Mouse (Mus musculus) hindbrain, embryonic 15.5 days (tissue): ENCODE data around the gene Rps6ka5. TPM values are rescaled to one million over a fixed set of nuclear protein-coding genes. Genes with fewer than 3 reads are reported as not detected.

ENCODE experiments used
- ATAC-seq: fragments of 200-750 bp; cut with Nextera tagmentation; 2 replicates; pipeline ENCODE4 v1.8.0; 2017; ENCODE audit warnings: low read depth, moderate number of reproducible peaks, moderate TSS enrichment; ENCODE audit not compliant: low FRiP score
- H3K27ac ChIP-seq: fragments of 300-500 bp; sonication (generic); replicated peaks from 2 replicates; pipeline ENCODE4 v1.5.1; 2015; ENCODE audit warnings: mild to moderate bottlenecking, inconsistent platforms
- H3K27me3 ChIP-seq: fragments of 300-500 bp; sonication (generic); 2 replicates; pipeline ENCODE4 v1.6.1; 2015; ENCODE audit warnings: control low read depth, inconsistent platforms
- H3K36me3 ChIP-seq: fragments of 300-500 bp; sonication (generic); 2 replicates; pipeline ENCODE4 v1.6.1; 2015; ENCODE audit warnings: control low read depth, inconsistent platforms
- H3K4me1 ChIP-seq: fragments of 300-500 bp; sonication (generic); replicated peaks from 2 replicates; pipeline ENCODE4 v1.6.1; 2015; ENCODE audit warnings: control low read depth, inconsistent platforms
- H3K4me2 ChIP-seq: fragments of 300-500 bp; sonication (generic); 2 replicates; pipeline ENCODE4 v1.6.1; 2015; ENCODE audit warnings: moderate library complexity, mild to moderate bottlenecking, inconsistent platforms
- H3K4me3 ChIP-seq: fragments of 300-500 bp; sonication (generic); 2 replicates; pipeline ENCODE4 v1.5.1; 2015; ENCODE audit warnings: mild to moderate bottlenecking, inconsistent platforms
- H3K9ac ChIP-seq: fragments of 300-500 bp; sonication (generic); 2 replicates; pipeline ENCODE4 v1.6.1; 2015; ENCODE audit warnings: inconsistent platforms
- H3K9me3 ChIP-seq: fragments of 300-500 bp; sonication (generic); 2 replicates; pipeline ENCODE4 v1.6.1; 2016; ENCODE audit warnings: control low read depth, inconsistent platforms
- WGBS: fragments of 180-500 bp; shearing (Covaris S2); methylation state at CpG from one replicate; pipeline ENCODE4 v1.1.7; 2015; 5-methylcytosine and 5-hydroxymethylcytosine counted together
- polyA plus RNA-seq: library from polyadenylated mRNA; unstranded; fragments of >200 nt; fragmentation: Nextera tagmentation; extraction: Ambion mirVana; gene quantifications from 2 replicates; pipeline ENCODE4 v1.2.1, GENCODE M21; 2015

Rps6ka5 gene
- polyA plus RNA-seq, 1 experiment from 2014 or later: 6.8 TPM

DNA sequence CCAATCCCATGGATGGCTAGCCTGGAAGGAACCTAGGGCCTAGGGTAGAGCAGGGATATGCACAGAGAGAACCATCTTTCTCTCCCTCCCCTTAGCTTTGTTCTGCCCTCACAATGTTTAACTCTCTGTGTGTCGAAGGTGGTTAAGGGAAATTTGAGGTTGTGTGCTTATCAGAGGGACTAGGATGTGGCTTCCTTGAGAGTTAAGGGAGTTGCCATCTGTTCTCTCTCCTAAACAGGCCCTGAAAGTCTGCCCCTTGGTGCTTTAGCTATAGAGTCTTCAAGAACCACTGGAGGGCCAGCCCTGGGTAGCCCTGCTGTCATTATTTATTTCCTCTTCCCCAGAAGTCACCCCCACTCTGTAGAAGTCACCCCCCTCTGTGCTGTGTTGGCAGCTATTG, 26.2 kb upstream of the Rps6ka5 start:
- WGBS: 50% methylated on average over 1 of the region's 1 CpGs

DNA sequence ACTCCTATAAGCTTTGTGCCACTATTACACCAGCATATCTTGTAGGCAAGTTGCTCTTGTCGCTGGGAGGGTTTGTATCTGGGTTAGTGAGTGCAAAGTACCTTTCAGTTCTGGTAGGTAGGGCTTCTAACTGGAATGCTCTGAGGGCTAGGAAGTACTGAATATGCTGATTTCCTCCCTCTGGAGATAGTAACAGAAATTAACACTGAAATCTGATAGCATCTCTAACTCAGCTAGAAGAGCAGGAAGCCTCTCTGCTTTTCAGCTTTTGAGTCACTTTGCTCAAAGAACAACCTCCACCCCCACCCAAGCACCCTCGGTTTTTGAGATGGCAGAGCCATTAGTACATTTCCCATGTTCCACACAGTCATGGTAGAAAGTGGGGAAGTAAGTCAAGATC, 15.7 kb upstream of the Rps6ka5 start:
- H3K27me3 ChIP-seq: no peaks in the 10 kb centered on the region
- no peaks in the 10 kb centered on the region for H3K36me3 ChIP-seq
- WGBS: 83% methylated on average over 2 of the region's 2 CpGs
- H3K4me3 ChIP-seq: no peak overlapping the region
- no peak overlapping the region for H3K4me2 ChIP-seq
- H3K27ac ChIP-seq: no peak overlapping the region
- no peaks in the 10 kb centered on the region for H3K4me1 ChIP-seq
- H3K9me3 ChIP-seq: no peaks in the 10 kb centered on the region
- no peak overlapping the region for H3K9ac ChIP-seq
- no peak for ATAC-seq

More for the DNA sequence above, 26.2 kb upstream of the Rps6ka5 start:
- H3K4me2 ChIP-seq: no peak overlapping the region
- no peak for ATAC-seq
- H3K9ac ChIP-seq: no peak overlapping the region
- no peaks in the 10 kb centered on the region for H3K36me3 ChIP-seq
- no peaks in the 10 kb centered on the region for H3K4me1 ChIP-seq
- no peak overlapping the region for H3K4me3 ChIP-seq
- H3K27me3 ChIP-seq: no peaks in the 10 kb centered on the region
- H3K27ac ChIP-seq: no peak overlapping the region
- H3K9me3 ChIP-seq: no peaks in the 10 kb centered on the region

DNA sequence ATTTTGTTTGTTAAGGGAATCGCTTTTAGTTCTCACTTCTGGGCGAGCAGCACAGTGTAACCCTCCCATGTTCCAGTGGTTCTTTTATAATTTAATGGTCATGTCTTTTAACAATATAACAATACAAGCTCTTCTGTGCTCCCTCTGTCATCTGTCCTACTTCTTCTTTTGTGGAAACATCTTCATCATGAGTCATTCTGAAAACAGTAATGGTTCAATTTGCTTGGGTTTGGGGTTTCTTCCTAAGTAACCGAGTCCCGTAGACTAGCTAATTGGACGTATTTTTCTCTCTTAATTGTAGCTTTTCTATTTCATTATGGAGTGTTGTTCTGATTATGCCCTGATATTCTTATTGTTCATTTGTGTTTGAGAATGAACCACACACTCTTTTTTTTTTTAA, 13.5 kb upstream of the Rps6ka5 start:
- Histone ChIP-seq H3K27ac (no peak overlapping the region), H3K9ac (no peak overlapping the region), H3K4me3 (no peak overlapping the region), H3K4me1 (no peaks in the 10 kb centered on the region), H3K9me3 (no peaks in the 10 kb centered on the region), H3K27me3 (no peaks in the 10 kb centered on the region), H3K36me3 (no peaks in the 10 kb centered on the region), H3K4me2 (no peak overlapping the region)
- ATAC-seq: no peak
- 94% methylated on average over 5 of the region's 5 CpGs for WGBS

DNA sequence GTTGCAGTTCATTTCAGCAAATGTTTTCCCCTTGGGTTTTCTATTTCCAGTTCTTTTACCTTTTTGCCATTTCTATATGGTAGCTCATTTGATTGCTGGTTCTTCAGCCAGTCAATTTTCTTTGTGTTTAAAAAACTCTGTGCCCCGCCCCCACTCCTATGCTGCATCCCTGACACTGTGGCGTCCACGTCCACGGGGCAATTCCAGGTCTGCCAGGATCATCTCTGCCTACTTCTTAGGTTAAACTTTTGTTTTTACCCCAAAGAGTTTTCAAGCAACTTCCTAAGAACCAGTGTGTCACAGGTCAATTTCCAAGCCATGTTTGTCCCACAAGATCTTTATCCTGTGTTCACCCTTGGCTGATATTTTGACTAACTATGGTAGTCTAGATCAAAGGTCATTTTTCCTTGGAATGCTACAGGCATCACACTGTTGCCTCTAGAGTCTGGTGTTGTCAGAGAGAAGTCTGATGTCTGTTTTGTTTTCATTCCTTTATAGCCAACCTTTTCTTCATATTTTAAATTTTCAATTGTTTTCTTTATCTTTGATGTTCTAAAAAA, 12.3 kb upstream of the Rps6ka5 start:
- Histone ChIP-seq H3K9me3 (no peaks in the 10 kb centered on the region), H3K36me3 (no peaks in the 10 kb centered on the region), H3K9ac (no peak overlapping the region), H3K27ac (no peak overlapping the region), H3K4me3 (no peak overlapping the region), H3K4me2 (no peak overlapping the region), H3K27me3 (no peaks in the 10 kb centered on the region), H3K4me1 (no peaks in the 10 kb centered on the region)
- ATAC-seq: no peak
- WGBS: 83% methylated on average over 4 of the region's 4 CpGs

DNA sequence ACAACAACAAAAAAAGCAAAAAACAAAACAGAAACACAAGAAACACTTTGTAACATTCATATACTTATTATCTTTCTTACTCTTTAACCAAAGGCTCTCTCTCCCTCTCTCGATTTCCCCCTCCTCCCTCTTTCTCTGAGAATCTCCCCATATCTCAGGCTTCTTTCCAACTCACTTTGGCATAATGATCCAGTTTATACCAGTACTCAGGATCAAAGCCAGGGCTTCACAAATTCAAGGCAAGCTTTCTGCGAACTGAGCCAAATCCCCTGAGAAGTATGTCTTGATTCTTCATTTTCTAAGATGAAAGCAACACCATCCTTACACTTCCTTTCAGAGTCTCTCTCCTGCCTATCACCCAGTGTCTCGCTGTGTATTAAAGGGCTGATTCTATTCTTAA, 11.7 kb upstream of the Rps6ka5 start:
- 61% methylated on average over 3 of the region's 3 CpGs for WGBS
- Histone ChIP-seq H3K4me2 (no peak overlapping the region), H3K9ac (no peak overlapping the region), H3K4me1 (no peaks in the 10 kb centered on the region), H3K27me3 (no peaks in the 10 kb centered on the region), H3K9me3 (no peaks in the 10 kb centered on the region), H3K36me3 (no peaks in the 10 kb centered on the region), H3K4me3 (no peak overlapping the region), H3K27ac (no peak overlapping the region)
- ATAC-seq: no peak

DNA sequence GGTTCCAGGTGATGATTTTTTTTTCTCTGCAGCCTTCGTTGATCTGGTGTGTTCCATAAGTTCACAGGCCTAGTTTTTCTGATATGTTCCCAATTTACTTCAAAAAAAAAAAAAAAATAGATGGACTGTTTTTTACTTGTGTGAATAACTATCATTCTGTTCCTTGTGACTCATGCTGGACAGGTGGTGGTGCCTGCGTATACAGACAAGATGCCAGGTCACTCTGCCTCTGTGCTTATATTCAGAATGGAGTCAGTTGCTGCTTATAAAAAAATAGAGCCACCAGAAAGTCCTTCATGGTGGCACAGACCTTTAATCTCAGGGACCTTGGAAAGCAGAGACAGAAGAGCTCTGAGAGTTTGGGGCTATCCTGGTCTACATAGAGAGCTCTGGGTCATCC, 8.8 kb upstream of the Rps6ka5 start:
- H3K27me3 ChIP-seq: no peaks in the 10 kb centered on the region
- H3K4me2 ChIP-seq: no peak overlapping the region
- no peaks in the 10 kb centered on the region for H3K36me3 ChIP-seq
- ATAC-seq: no peak
- no peak overlapping the region for H3K9ac ChIP-seq
- H3K9me3 ChIP-seq: no peaks in the 10 kb centered on the region
- H3K4me3 ChIP-seq: no peak overlapping the region
- 84% methylated on average over 2 of the region's 2 CpGs for WGBS
- H3K27ac ChIP-seq: no peak overlapping the region
- H3K4me1 ChIP-seq: no peaks in the 10 kb centered on the region

DNA sequence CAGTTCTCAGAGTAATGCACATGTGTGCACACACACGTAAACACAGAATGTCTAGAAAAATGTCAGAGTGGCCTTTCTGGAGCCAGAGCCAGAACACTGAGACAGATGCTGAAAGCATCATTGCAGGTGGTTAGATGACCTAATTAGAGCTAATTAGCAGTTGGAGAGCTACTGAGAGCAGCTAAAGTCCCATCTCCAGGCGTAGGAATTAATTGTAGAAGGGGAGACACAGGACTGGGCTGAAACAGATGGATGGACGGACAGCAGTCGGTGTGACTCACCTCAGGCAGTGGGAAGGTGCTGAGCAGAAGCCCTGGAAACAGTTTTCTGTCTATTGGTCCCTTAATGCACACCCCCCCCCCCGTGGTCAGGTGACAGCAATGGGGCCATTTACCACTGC, 8.4 kb upstream of the Rps6ka5 start:
- H3K9me3 ChIP-seq: no peaks in the 10 kb centered on the region
- no peak overlapping the region for H3K27ac ChIP-seq
- no peaks in the 10 kb centered on the region for H3K36me3 ChIP-seq
- 65% methylated on average over 5 of the region's 5 CpGs for WGBS
- no peaks in the 10 kb centered on the region for H3K4me1 ChIP-seq
- ATAC-seq: no peak
- no peak overlapping the region for H3K9ac ChIP-seq
- H3K4me2 ChIP-seq: no peak overlapping the region
- no peaks in the 10 kb centered on the region for H3K27me3 ChIP-seq
- no peak overlapping the region for H3K4me3 ChIP-seq

DNA sequence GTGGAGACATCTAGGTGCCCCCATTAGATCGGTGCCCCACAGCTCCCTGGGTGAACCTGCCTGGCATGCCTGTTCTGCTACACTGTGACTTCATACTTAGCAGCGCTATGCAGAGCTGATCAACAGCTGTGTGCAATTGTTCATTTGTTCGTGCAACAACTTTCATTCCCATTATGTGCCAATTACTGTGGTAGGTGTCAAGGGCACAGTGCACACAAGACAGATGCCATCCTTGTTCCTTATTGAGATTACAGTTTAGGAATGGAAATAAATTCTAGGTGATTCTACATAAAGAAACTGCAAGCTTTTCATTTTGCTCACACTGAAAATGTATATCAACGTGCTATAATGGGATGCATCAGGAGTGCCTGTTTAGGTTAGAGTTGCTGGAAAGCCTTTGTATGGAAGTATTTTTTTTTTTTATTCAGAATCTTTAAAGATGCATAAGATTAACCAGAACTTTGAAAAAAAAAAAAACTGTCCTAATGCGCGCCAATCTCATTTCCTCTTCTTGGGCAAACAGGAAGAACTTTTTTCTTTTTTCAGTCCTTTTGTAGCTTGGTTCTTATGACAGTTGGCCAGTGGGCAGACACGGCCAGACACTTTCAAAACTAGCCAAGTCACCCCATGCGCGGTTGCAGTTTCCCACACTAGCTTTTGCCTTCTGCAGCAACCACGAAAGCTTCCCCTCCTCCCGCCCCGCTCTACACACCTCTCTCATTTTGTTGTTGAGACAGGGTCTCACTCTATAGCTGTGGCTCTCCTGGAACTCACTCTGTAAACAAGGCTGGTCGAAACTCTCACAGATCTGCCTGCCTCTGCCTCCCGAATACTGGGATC, 2.1 kb upstream of the Rps6ka5 start:
- 77% methylated on average over 14 of the region's 14 CpGs for WGBS
- Histone ChIP-seq H3K27ac (no peak overlapping the region), H3K36me3 (no peaks in the 10 kb centered on the region), H3K9ac (no peak overlapping the region), H3K9me3 (no peaks in the 10 kb centered on the region), H3K4me1 (peaks cover 9% of the 10 kb centered on the region), H3K4me3 (no peak overlapping the region), H3K27me3 (no peaks in the 10 kb centered on the region), H3K4me2 (no peak overlapping the region)
- ATAC-seq: no peak

DNA sequence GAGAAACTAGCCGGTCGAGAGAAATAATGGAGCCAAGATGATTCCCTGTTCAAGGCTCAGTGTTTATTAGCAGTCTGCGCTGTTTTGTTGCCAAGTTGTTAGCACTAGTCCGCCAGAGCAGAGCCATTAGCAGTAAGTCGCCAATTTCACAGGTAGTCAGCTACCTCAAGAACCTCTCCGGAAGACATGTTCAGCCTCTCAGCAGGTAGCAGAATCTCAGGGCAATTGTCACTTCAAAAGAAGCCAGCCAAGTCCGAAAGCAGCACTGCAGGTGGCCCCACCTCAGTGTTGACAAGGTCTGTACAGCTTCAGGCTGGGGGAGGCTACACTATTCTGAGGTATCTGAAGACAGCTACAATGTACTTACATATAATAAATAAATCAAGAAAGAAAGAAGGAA, 1.1 kb upstream of the Rps6ka5 start:
- Histone ChIP-seq H3K9me3 (no peaks in the 10 kb centered on the region), H3K36me3 (no peaks in the 10 kb centered on the region), H3K27ac (no peak overlapping the region), H3K9ac (no peak overlapping the region), H3K4me3 (no peak overlapping the region), H3K4me1 (peaks cover 18% of the 10 kb centered on the region), H3K4me2 (no peak overlapping the region), H3K27me3 (no peaks in the 10 kb centered on the region)
- 52% methylated on average over 7 of the region's 7 CpGs for WGBS
- no peak for ATAC-seq

DNA sequence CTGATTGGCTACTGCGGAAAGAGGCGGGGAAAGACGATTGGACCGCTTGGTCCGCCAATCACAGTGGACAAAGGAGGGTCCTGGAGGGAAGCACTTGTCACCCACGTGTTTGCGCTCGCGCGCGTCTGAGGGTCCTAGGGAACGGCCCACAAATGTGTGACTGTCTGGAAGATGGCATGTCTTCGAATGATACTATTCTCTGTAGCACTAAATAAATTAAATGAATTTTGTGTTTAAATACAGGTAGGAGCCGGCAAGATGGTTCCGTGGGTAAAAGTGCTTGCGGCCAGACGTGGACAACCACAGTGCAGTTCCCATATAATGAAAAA, 1.4 kb downstream of the Rps6ka5 start:
- WGBS: 5% methylated on average over 17 of the region's 17 CpGs
- H3K4me1 ChIP-seq: peaks cover 22% of the 10 kb centered on the region
- peak overlapping the region; percentile 23 for H3K9ac ChIP-seq
- no peaks in the 10 kb centered on the region for H3K9me3 ChIP-seq
- no peaks in the 10 kb centered on the region for H3K36me3 ChIP-seq
- no peaks in the 10 kb centered on the region for H3K27me3 ChIP-seq
- H3K27ac ChIP-seq: peak overlapping the region; percentile 42; the same call in 1 of the 2 replicates
- peak overlapping the region; percentile 96 for H3K4me3 ChIP-seq
- no peak for ATAC-seq
- H3K4me2 ChIP-seq: peak overlapping the region; percentile 64

DNA sequence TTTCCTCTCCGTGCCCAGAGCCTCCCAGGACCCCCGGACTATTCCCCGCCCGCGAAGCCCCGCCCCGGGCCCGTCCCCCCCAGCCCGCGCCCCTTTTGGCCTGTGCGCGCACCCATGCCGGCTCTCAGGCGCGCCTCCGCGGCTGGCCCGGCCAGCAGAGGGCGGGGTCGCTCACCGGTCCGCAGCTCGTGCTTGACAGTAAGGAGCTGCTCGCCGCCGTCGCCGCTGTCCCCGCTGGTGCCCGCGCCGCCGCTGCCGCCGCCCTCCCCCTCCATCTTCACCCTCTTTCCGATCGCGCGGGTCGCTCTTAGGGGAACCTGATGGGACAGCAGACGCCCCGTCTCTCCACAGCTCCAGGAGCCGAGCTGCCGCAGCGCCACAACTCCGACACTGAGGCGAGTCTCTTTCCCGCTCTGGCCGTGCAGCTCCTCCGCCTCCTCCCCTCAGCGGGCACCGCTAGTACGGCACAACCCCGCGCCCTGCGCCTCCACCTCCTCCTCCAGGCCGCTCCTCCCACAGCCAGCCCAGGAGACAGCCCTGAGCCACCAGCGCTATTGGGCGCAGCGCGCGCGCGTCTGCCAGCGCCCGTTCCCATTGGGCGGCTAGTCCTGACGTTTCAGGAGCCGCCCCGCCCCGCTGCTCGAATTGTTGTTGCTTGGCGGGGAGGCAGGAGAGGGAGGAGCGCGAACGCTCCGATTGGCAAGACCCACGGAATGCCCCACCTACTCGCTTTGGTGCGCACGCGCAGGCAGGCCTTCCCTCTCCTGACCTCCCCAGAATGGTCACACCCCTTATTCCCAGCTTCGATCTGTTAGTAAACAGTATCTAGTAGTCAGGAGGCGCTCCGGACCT, 2.0 kb downstream of the Rps6ka5 start:
- WGBS: under 1% methylated on average over 80 of the region's 85 CpGs
- Histone ChIP-seq H3K9me3 (no peaks in the 10 kb centered on the region), H3K4me1 (peaks cover 22% of the 10 kb centered on the region), H3K27me3 (no peaks in the 10 kb centered on the region), H3K36me3 (no peaks in the 10 kb centered on the region), H3K27ac (peak overlapping the region; percentile 96), H3K4me3 (peak overlapping the region; percentile 96), H3K4me2 (peak overlapping the region; percentile 81), H3K9ac (peak overlapping the region; percentile 90)
- peak; percentile 99 for ATAC-seq

DNA sequence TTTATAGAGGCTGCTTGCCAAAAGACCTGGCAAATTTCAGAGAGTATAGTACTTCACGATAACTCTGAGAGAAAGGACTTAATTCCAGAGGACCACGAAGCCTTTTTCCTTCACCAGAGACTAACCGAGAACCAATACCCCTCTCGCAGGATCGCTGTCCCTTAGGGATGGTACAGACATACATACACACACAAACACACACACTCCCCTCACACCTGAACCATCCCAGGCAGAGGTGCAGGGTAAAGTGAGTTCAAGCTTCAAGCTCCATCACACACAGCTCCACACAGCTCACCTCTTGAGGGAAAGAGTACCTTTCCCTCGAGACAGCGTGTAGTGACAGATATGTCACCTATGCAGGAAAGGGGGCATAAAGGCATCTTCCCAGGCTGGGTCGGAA, 2.6 kb downstream of the Rps6ka5 start:
- no peaks in the 10 kb centered on the region for H3K27me3 ChIP-seq
- under 1% methylated on average over 8 of the region's 8 CpGs for WGBS

More for the DNA sequence above, 2.6 kb downstream of the Rps6ka5 start:
- Histone ChIP-seq H3K36me3 (no peaks in the 10 kb centered on the region), H3K4me2 (peak overlapping the region; percentile 81), H3K4me3 (peak overlapping the region; percentile 96), H3K9me3 (no peaks in the 10 kb centered on the region), H3K9ac (peak overlapping the region; percentile 90), H3K4me1 (peaks cover 22% of the 10 kb centered on the region), H3K27ac (peak overlapping the region; percentile 96)
- no peak for ATAC-seq
